Mouse (Mus musculus): Measurements from ENCODE around the gene Rnf150. TPM values are rescaled to one million over a fixed set of nuclear protein-coding genes. Genes with fewer than 3 reads are reported as not detected.

The Rnf150 gene
- polyA plus RNA-seq, 1 experiment, result 0.46 TPM

DNA sequence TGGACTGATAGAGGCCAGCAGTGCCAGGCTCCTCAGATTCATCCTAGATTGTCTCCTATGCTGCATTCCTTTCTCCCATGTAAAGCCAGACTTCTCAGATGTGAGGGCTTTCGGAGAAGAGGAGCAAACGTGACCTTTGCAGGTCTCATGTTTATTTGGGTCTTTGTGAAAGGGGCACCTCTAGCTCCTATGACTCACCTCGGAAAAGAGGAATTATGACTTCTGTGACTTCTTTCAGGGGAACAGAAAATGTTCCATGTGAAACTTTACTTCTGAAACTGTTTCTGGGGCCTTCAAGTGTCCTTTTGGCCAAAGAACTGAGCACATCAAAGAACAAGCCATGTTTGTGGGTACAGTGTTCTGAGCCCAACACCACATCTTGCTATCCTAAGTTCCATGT lies 133.7 kb downstream of the Rnf150 start:
- Histone ChIP-seq H3K27me3 (ENCODE audit: control insufficient read depth, insufficient read depth, low read length, poor library complexity, severe bottlenecking) (no peaks in the 10 kb centered on the region), H3K9me3 (replicated peaks; ENCODE audit: control insufficient read depth, insufficient read depth, low read length, poor library complexity, severe bottlenecking) (no peaks in the 10 kb centered on the region), H3K4me1 (ENCODE audit: control insufficient read depth, insufficient read depth, low read length) (no peaks in the 10 kb centered on the region), H3K36me3 (ENCODE audit: control insufficient read depth, insufficient read depth, low read length, poor library complexity, severe bottlenecking) (no peaks in the 10 kb centered on the region), H3K4me3 (ENCODE audit: low read depth, low read length) (no peak overlapping the region), H3K27ac (ENCODE audit: insufficient read depth, low read length) (no peak overlapping the region), H3K9ac (ENCODE audit: low read depth, poor library complexity, severe bottlenecking) (no peak overlapping the region)
- no peak for TF ChIP-seq EP300 (IDR thresholded peaks at IDR 0.05; ENCODE audit: insufficient read depth, low read depth, low read length)
- TF ChIP-seq CTCF (IDR thresholded peaks at IDR 0.05; ENCODE audit: low read depth, low read length), result no peak
- no peak for TF ChIP-seq POLR2A (IDR thresholded peaks at IDR 0.05; ENCODE audit: insufficient read depth, low read length)

DNA sequence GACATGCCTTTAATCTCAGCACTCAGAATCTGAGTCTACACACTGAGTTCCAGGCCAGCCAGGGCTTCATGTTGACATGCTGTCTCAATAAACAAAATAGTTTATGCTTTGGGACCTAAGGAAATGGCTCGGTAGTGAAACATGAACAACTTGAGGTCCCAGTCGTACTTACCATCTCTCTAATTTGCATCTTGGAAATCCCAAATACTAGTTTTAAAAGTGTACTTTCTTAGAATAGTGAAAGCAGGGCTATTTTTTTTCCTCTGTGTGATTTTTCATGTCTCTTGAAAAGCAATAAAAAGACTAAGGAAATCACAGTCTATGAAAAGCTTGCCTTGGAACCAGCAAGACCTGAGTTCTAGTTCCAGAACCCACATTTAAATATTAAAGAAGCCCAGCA lies 135.6 kb downstream of the Rnf150 start:
- TF ChIP-seq POLR2A (IDR thresholded peaks at IDR 0.05; ENCODE audit: insufficient read depth, low read length) (no peak), EP300 (IDR thresholded peaks at IDR 0.05; ENCODE audit: insufficient read depth, low read depth, low read length) (no peak), CTCF (IDR thresholded peaks at IDR 0.05; ENCODE audit: low read depth, low read length) (no peak)
- no peak overlapping the region for H3K9ac ChIP-seq (ENCODE audit: low read depth, poor library complexity, severe bottlenecking)
- H3K9me3 ChIP-seq (replicated peaks; ENCODE audit: control insufficient read depth, insufficient read depth, low read length, poor library complexity, severe bottlenecking), result no peaks in the 10 kb centered on the region
- H3K4me1 ChIP-seq (ENCODE audit: control insufficient read depth, insufficient read depth, low read length), result no peaks in the 10 kb centered on the region
- H3K27ac ChIP-seq (ENCODE audit: insufficient read depth, low read length), result no peak overlapping the region
- no peak overlapping the region for H3K4me3 ChIP-seq (ENCODE audit: low read depth, low read length)
- H3K27me3 ChIP-seq (ENCODE audit: control insufficient read depth, insufficient read depth, low read length, poor library complexity, severe bottlenecking), result no peaks in the 10 kb centered on the region
- H3K36me3 ChIP-seq (ENCODE audit: control insufficient read depth, insufficient read depth, low read length, poor library complexity, severe bottlenecking), result no peaks in the 10 kb centered on the region

DNA sequence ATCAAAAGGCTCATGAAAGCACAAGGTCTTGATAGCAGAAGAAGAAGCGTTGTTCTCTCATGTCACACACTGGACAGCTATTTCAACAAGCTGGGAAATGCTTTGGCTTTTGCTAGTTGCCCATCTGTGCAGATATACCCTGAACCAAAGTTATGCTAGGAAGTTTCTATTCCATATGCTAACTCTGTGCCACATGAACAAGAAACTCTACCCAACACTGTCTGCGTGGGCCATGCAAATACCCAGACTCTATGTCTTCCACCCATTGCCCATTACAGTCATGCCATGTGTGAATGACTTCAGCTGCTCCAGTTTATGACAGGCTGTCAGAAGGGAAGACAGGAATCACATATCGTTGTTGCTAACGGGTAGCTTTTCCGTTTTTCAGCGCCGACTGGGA lies 140.0 kb downstream of the Rnf150 start:
- Histone ChIP-seq H3K4me3 (ENCODE audit: low read depth, low read length) (no peak overlapping the region), H3K9ac (ENCODE audit: low read depth, poor library complexity, severe bottlenecking) (no peak overlapping the region), H3K9me3 (replicated peaks; ENCODE audit: control insufficient read depth, insufficient read depth, low read length, poor library complexity, severe bottlenecking) (peaks cover 2% of the 10 kb centered on the region), H3K36me3 (ENCODE audit: control insufficient read depth, insufficient read depth, low read length, poor library complexity, severe bottlenecking) (no peaks in the 10 kb centered on the region), H3K27me3 (ENCODE audit: control insufficient read depth, insufficient read depth, low read length, poor library complexity, severe bottlenecking) (no peaks in the 10 kb centered on the region), H3K4me1 (ENCODE audit: control insufficient read depth, insufficient read depth, low read length) (no peaks in the 10 kb centered on the region), H3K27ac (ENCODE audit: insufficient read depth, low read length) (no peak overlapping the region)
- no peak for TF ChIP-seq EP300 (IDR thresholded peaks at IDR 0.05; ENCODE audit: insufficient read depth, low read depth, low read length)
- TF ChIP-seq POLR2A (IDR thresholded peaks at IDR 0.05; ENCODE audit: insufficient read depth, low read length), result no peak
- no peak for TF ChIP-seq CTCF (IDR thresholded peaks at IDR 0.05; ENCODE audit: low read depth, low read length)

DNA sequence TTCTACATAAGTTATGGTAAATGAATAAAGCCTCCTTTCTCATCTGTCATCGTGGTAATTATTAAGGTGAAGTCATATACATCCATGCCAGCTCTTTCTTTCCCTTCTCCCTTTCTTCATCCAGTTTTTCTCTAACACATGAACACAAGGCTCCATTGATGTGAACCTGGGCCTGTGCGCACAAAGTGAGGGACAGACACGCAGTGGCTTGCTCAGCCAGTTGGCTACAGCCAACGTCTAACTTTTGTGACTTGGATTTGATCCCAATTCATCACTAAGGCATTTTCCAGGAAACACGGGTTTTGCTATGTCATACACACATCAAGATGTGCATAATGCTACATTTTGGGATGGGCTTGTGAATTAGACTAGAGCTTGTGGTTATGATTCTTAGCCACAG lies 146.3 kb downstream of the Rnf150 start:
- no peak overlapping the region for H3K4me3 ChIP-seq (ENCODE audit: low read depth, low read length)
- no peaks in the 10 kb centered on the region for H3K4me1 ChIP-seq (ENCODE audit: control insufficient read depth, insufficient read depth, low read length)
- TF ChIP-seq EP300 (IDR thresholded peaks at IDR 0.05; ENCODE audit: insufficient read depth, low read depth, low read length) (no peak), CTCF (IDR thresholded peaks at IDR 0.05; ENCODE audit: low read depth, low read length) (no peak), POLR2A (IDR thresholded peaks at IDR 0.05; ENCODE audit: insufficient read depth, low read length) (no peak)
- H3K36me3 ChIP-seq (ENCODE audit: control insufficient read depth, insufficient read depth, low read length, poor library complexity, severe bottlenecking), result no peaks in the 10 kb centered on the region
- no peak overlapping the region for H3K9ac ChIP-seq (ENCODE audit: low read depth, poor library complexity, severe bottlenecking)
- peaks cover 2% of the 10 kb centered on the region for H3K9me3 ChIP-seq (replicated peaks; ENCODE audit: control insufficient read depth, insufficient read depth, low read length, poor library complexity, severe bottlenecking)
- no peak overlapping the region for H3K27ac ChIP-seq (ENCODE audit: insufficient read depth, low read length)
- no peaks in the 10 kb centered on the region for H3K27me3 ChIP-seq (ENCODE audit: control insufficient read depth, insufficient read depth, low read length, poor library complexity, severe bottlenecking)

DNA sequence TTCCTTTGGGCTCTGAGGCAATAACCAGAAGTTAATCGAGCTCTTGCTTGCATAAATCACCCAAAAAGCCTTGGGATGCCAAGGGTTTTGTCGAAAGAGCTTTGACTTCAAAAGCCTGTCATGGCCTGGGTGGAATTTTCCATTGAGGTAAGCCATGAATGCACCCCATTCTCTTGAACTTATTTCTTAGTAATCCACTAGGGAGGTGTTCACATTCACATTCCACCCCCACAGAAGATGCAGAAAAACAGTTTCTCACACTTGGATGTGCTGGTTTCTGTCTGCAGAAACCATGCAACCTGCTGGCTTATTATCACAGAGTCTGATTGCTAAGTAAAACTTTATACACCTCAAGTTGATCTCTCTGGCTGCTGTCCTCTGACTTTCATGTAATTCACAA lies 148.1 kb downstream of the Rnf150 start:
- TF ChIP-seq EP300 (IDR thresholded peaks at IDR 0.05; ENCODE audit: insufficient read depth, low read depth, low read length) (no peak), CTCF (IDR thresholded peaks at IDR 0.05; ENCODE audit: low read depth, low read length) (no peak), POLR2A (IDR thresholded peaks at IDR 0.05; ENCODE audit: insufficient read depth, low read length) (no peak)
- H3K27ac ChIP-seq (ENCODE audit: insufficient read depth, low read length), result no peak overlapping the region

DNA sequence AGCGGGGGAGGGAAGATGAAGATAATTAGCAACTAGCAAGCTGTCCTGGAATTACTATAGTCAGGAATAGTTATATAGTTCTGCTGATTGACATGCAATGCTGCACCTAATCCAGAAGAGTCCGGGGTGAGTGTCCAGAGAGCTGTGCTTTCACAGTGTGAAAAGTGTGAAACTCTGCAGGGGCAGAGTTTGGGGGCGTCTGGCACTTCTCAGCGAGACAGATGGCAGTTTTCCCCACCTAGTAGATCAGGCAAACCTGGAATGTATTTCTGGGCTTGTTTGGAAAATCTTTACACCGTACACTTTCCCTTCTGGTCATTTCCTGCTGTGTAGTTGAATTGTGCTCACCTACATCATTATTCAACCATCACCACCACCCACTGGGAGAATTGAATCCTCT lies 148.6 kb downstream of the Rnf150 start:
- Histone ChIP-seq H3K27me3 (ENCODE audit: control insufficient read depth, insufficient read depth, low read length, poor library complexity, severe bottlenecking) (no peaks in the 10 kb centered on the region), H3K4me3 (ENCODE audit: low read depth, low read length) (no peak overlapping the region), H3K27ac (ENCODE audit: insufficient read depth, low read length) (no peak overlapping the region), H3K9ac (ENCODE audit: low read depth, poor library complexity, severe bottlenecking) (no peak overlapping the region), H3K4me1 (ENCODE audit: control insufficient read depth, insufficient read depth, low read length) (no peaks in the 10 kb centered on the region), H3K9me3 (replicated peaks; ENCODE audit: control insufficient read depth, insufficient read depth, low read length, poor library complexity, severe bottlenecking) (no peaks in the 10 kb centered on the region), H3K36me3 (ENCODE audit: control insufficient read depth, insufficient read depth, low read length, poor library complexity, severe bottlenecking) (no peaks in the 10 kb centered on the region)
- TF ChIP-seq CTCF (IDR thresholded peaks at IDR 0.05; ENCODE audit: low read depth, low read length) (no peak), POLR2A (IDR thresholded peaks at IDR 0.05; ENCODE audit: insufficient read depth, low read length) (no peak), EP300 (IDR thresholded peaks at IDR 0.05; ENCODE audit: insufficient read depth, low read depth, low read length) (no peak)

More for the DNA sequence above, 148.1 kb downstream of the Rnf150 start:
- Histone ChIP-seq H3K9me3 (replicated peaks; ENCODE audit: control insufficient read depth, insufficient read depth, low read length, poor library complexity, severe bottlenecking) (no peaks in the 10 kb centered on the region), H3K27me3 (ENCODE audit: control insufficient read depth, insufficient read depth, low read length, poor library complexity, severe bottlenecking) (no peaks in the 10 kb centered on the region), H3K4me1 (ENCODE audit: control insufficient read depth, insufficient read depth, low read length) (no peaks in the 10 kb centered on the region), H3K4me3 (ENCODE audit: low read depth, low read length) (no peak overlapping the region), H3K36me3 (ENCODE audit: control insufficient read depth, insufficient read depth, low read length, poor library complexity, severe bottlenecking) (no peaks in the 10 kb centered on the region), H3K9ac (ENCODE audit: low read depth, poor library complexity, severe bottlenecking) (no peak overlapping the region)

All from ES-Bruce4 (cell line).